ENCODE assay signal across 11 mouse cellular contexts in genomic region chr17:4516846-4517245, GRCm38 (mm10).
DNase-seq lines count a peak whose midpoint lies in the region; ATAC-seq lines count a peak whose summit lies in the region.
"Had no signal": no experiment of that assay in that cellular context is flagged by ENCODE, and none has a peak within 500 bp of the region (broad histone marks: within the 10 kb centered on the region; RNA-seq: fewer than 3 reads in every experiment).

No protein-coding gene starts in this region.

- H3K4me2 ChIP-seq in heart, embryonic 12.5 days: no peak overlapping the region
- H3K4me2 ChIP-seq: embryonic facial prominence, embryonic 12.5 days; liver, embryonic 15.5 days had no signal

- H3K27me3 ChIP-seq in heart, embryonic 12.5 days (replicated peaks): no peaks in the 10 kb centered on the region
- H3K27me3 ChIP-seq: embryonic facial prominence, embryonic 12.5 days; liver, embryonic 15.5 days had no signal

- no peaks in the 10 kb centered on the region for H3K9me3 ChIP-seq in heart, embryonic 12.5 days (replicated peaks)
- H3K9me3 ChIP-seq: embryonic facial prominence, embryonic 12.5 days; G1E; liver, embryonic 15.5 days had no signal

- ATAC-seq in heart, embryonic 12.5 days (ENCODE audit: insufficient number of reproducible peaks, low FRiP score): no peak

- H3K27ac ChIP-seq in heart, embryonic 12.5 days (ENCODE audit: poor library complexity, severe bottlenecking): no peak overlapping the region
- H3K27ac ChIP-seq: embryonic facial prominence, embryonic 12.5 days; liver, embryonic 15.5 days had no signal

- DNase-seq in adrenal gland, postnatal 10 days: peak; percentile 44
- DNase-seq in adrenal gland, adult 8-10 months: no peak
- DNase-seq in heart, adult 11 months: peak; percentile 85
- peak; percentile 56 for DNase-seq in right cerebral cortex, adult 18-20 months
- no peak for DNase-seq in right cerebral cortex, postnatal 4 days
- no peak for DNase-seq in urinary bladder, postnatal 14 days (ENCODE audit: low spot score)
- DNase-seq in thymus, postnatal 14 days: no peak

- H3K36me3 ChIP-seq in heart, embryonic 12.5 days: no peaks in the 10 kb centered on the region
- H3K36me3 ChIP-seq: embryonic facial prominence, embryonic 12.5 days; G1E; liver, embryonic 15.5 days had no signal

- H3K4me1 ChIP-seq in heart, embryonic 12.5 days (replicated peaks): no peaks in the 10 kb centered on the region
- H3K4me1 ChIP-seq: liver, embryonic 15.5 days had no signal

- H3K4me3 ChIP-seq in heart, embryonic 12.5 days: no peak overlapping the region
- H3K4me3 ChIP-seq: embryonic facial prominence, embryonic 12.5 days; liver, embryonic 15.5 days had no signal

- 64% methylated on average over 3 of the region's 3 CpGs for WGBS in heart, embryonic 12.5 days

- no peak overlapping the region for H3K9ac ChIP-seq in heart, embryonic 12.5 days
- H3K9ac ChIP-seq: embryonic facial prominence, embryonic 12.5 days; liver, embryonic 15.5 days had no signal

Comparison
In these comparisons a context has a peak if more than half of its experiments do, and no peak if none do; other contexts are left out.
1. DNase-seq: peak in adrenal gland, postnatal 10 days (single experiment), heart, adult 11 months (single experiment) and right cerebral cortex, adult 18-20 months (single experiment); none in adrenal gland, adult 8-10 months (single experiment), right cerebral cortex, postnatal 4 days (single experiment), urinary bladder, postnatal 14 days (single experiment) and thymus, postnatal 14 days (single experiment).